Mouse (Mus musculus): ENCODE data around the gene Rtcb. TPM values are rescaled to one million over a fixed set of nuclear protein-coding genes. Genes with fewer than 3 reads are reported as not detected.

Rtcb gene
- polyA plus RNA-seq, 1 experiment, result 131 TPM

DNA sequence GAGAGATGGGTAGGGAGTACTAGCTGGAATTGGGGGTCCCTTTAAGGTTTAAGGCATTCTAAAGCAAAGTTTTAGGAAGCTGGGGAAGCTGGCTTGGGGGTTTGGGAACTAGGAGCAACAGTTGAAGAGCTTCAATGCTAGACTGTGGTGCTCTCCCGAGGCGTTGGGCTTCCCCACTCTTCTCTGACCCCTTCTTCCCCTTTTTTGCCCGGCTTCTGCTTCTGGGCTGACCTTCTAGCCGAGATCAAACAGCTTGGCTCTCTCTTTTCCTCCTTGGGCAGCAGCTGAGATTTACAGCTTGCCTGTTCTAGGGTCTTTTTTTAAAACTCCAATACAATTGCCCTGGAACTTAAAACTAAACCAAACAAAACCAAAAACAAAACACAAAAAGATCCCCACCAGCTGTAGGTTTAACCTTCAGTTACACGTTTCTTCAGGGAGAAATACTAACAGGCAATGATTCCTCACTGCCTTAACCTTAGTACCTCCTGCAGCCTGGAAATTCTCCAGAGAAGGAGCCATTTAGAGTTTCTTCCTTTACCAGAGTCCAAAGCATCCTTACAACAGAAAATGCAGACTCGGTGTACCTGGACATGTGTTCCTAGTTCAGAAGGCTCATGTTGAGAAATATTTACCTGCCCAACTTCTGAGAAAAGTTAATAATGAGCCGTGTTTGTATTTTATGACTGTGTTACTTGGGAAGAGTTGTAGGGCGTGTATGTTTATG lies 12.4 kb upstream of the Rtcb start:
- Histone ChIP-seq H3K4me3 (no peak overlapping the region), H3K4me2 (ENCODE audit: low read depth) (no peak overlapping the region), H3K36me3 (ENCODE audit: control insufficient read depth, insufficient read depth) (no peaks in the 10 kb centered on the region), H3ac (ENCODE audit: control insufficient read depth, insufficient read length) (no peak overlapping the region), H3K79me2 (ENCODE audit: control insufficient read depth, insufficient read depth) (no peaks in the 10 kb centered on the region), H3K27me3 (ENCODE audit: control insufficient read depth, insufficient read depth, insufficient read length) (peaks cover 27% of the 10 kb centered on the region)
- no peak for TF ChIP-seq E2F4 (IDR thresholded peaks at IDR 0.05; ENCODE audit: insufficient read depth)
- TF ChIP-seq TCF12 (IDR thresholded peaks at IDR 0.05; ENCODE audit: insufficient read depth, poor library complexity, severe bottlenecking), result no peak
- TF ChIP-seq POLR2AphosphoS2 (IDR thresholded peaks at IDR 0.05; ENCODE audit: insufficient read length, low read depth), result no peak
- TF ChIP-seq MAX (IDR thresholded peaks at IDR 0.05; ENCODE audit: low read depth), result no peak
- TF ChIP-seq TCF3 (IDR thresholded peaks at IDR 0.05; ENCODE audit: insufficient read length, low read depth), result no peak
- no peak for TF ChIP-seq REST (IDR thresholded peaks at IDR 0.05; ENCODE audit: insufficient read depth, insufficient read length)
- no peak for TF ChIP-seq POLR2A (IDR thresholded peaks at IDR 0.05; ENCODE audit: insufficient read length, low read depth)
- TF ChIP-seq USF1 (IDR thresholded peaks at IDR 0.05; ENCODE audit: low read depth), result no peak
- TF ChIP-seq MYOD1 (IDR thresholded peaks at IDR 0.05; ENCODE audit: control insufficient read depth in 1 of 3, insufficient read length in 2 of 3, low read depth in 2 of 3), result no peak
- no peak for TF ChIP-seq MYOG (IDR thresholded peaks at IDR 0.05; ENCODE audit: control insufficient read depth in 1 of 3, insufficient read depth in 1 of 3, insufficient read length in 2 of 3, low read depth in 2 of 3)
- TF ChIP-seq CEBPB (IDR thresholded peaks at IDR 0.05; ENCODE audit: insufficient read depth, poor library complexity, severe bottlenecking), result no peak
- TF ChIP-seq SRF (IDR thresholded peaks at IDR 0.05; ENCODE audit: control insufficient read depth, insufficient read length, low read depth), result no peak

DNA sequence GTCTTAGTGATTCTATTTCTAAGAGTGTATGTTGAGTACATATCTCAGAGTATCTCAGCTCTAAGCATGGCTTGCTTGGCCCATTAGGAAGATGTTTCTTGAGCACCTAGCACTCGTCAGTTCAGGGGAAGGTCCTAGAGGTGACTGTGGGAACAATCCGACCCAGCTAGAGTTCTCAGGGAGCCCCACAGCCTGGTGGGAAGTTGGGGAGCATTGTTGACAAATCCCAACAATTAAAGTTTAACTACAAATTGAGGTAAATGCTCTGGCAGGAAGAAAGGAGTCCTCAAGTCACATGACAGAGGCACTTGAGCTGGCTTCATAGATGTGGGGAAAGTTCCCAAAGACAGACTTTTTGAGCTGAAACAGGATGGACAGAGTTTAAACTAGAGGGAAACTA lies 11.1 kb upstream of the Rtcb start:
- Histone ChIP-seq H3K36me3 (ENCODE audit: control insufficient read depth, insufficient read depth) (no peaks in the 10 kb centered on the region), H3K4me3 (no peak overlapping the region), H3ac (ENCODE audit: control insufficient read depth, insufficient read length) (no peak overlapping the region), H3K27me3 (ENCODE audit: control insufficient read depth, insufficient read depth, insufficient read length) (peaks cover 36% of the 10 kb centered on the region), H3K79me2 (ENCODE audit: control insufficient read depth, insufficient read depth) (no peaks in the 10 kb centered on the region), H3K4me2 (ENCODE audit: low read depth) (no peak overlapping the region)
- TF ChIP-seq MYOG (IDR thresholded peaks at IDR 0.05; ENCODE audit: control insufficient read depth in 1 of 3, insufficient read depth in 1 of 3, insufficient read length in 2 of 3, low read depth in 2 of 3) (no peak), REST (IDR thresholded peaks at IDR 0.05; ENCODE audit: insufficient read depth, insufficient read length) (no peak), CEBPB (IDR thresholded peaks at IDR 0.05; ENCODE audit: insufficient read depth, poor library complexity, severe bottlenecking) (no peak), POLR2A (IDR thresholded peaks at IDR 0.05; ENCODE audit: insufficient read length, low read depth) (no peak), TCF12 (IDR thresholded peaks at IDR 0.05; ENCODE audit: insufficient read depth, poor library complexity, severe bottlenecking) (no peak), SRF (IDR thresholded peaks at IDR 0.05; ENCODE audit: control insufficient read depth, insufficient read length, low read depth) (no peak), USF1 (IDR thresholded peaks at IDR 0.05; ENCODE audit: low read depth) (no peak), E2F4 (IDR thresholded peaks at IDR 0.05; ENCODE audit: insufficient read depth) (no peak), MYOD1 (IDR thresholded peaks at IDR 0.05; ENCODE audit: control insufficient read depth in 1 of 3, insufficient read length in 2 of 3, low read depth in 2 of 3) (no peak), MAX (IDR thresholded peaks at IDR 0.05; ENCODE audit: low read depth) (no peak)

DNA sequence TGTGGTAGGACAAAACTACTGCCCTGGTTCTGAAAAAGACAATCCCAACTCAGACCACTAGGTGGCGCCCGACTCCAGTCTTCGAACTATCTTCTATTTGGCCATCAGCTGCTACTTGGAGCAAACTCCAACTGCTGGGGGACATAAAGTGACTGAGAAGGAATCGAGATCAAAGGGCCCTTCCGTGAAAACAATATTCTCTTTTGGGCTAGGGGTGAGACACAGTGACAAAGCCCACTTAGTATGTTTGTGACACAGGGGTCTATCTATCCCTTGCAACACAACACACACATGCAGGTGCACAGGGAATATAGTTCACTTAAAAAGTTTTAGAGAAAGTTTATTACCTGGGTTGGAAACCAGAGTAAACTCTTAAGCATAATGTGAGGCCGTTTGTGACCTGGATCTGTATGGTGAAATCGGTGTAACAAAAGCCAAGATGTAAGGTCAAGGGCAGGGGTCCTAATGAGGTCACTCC lies 10.6 kb upstream of the Rtcb start:
- no peaks in the 10 kb centered on the region for H3K36me3 ChIP-seq (ENCODE audit: control insufficient read depth, insufficient read depth)
- TF ChIP-seq POLR2A (IDR thresholded peaks at IDR 0.05; ENCODE audit: insufficient read length, low read depth), result no peak
- peaks cover 36% of the 10 kb centered on the region for H3K27me3 ChIP-seq (ENCODE audit: control insufficient read depth, insufficient read depth, insufficient read length)
- no peaks in the 10 kb centered on the region for H3K79me2 ChIP-seq (ENCODE audit: control insufficient read depth, insufficient read depth)
- no peak overlapping the region for H3K4me2 ChIP-seq (ENCODE audit: low read depth)
- no peak overlapping the region for H3K4me3 ChIP-seq
- no peak overlapping the region for H3ac ChIP-seq (ENCODE audit: control insufficient read depth, insufficient read length)

DNA sequence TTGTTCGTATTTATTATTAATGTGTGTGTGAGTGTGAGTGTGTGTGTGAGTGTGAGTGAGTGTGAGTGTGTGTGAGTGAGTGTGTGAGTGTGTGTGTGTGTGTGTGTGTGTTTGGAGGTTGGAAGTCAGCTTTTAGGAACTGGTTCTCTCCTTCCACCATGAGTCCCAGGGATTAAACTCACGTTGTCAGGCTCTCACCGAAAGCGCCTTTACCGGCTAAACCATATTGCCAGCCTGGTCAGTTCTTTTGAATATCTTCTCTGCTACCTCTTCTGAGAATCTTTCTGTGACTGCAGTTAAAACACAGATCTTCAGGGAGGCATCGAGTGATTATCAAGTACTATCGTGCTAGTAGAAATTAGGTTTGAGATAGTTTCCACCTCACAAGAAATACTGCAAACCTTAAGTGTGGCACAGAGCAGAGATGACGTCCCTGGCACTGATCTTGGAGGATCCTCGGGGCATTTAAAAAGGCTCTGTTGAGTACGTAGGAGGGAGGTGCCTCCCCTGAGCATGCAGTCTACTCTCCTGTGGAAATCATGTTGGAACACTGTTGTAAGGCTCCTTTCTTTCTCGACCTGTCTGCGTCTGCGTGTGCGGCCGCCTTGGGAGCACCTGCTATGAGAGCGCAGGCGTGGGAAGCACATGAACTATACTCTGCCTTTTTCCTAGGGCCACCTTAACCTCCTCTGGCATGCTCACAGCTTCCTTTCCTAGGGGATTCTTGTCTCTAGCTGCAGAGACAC lies 10.0 kb upstream of the Rtcb start:
- no peak overlapping the region for H3ac ChIP-seq (ENCODE audit: control insufficient read depth, insufficient read length)
- no peak overlapping the region for H3K4me2 ChIP-seq (ENCODE audit: low read depth)
- H3K27me3 ChIP-seq (ENCODE audit: control insufficient read depth, insufficient read depth, insufficient read length), result peaks cover 36% of the 10 kb centered on the region
- no peak overlapping the region for H3K4me3 ChIP-seq
- TF ChIP-seq TCF12 (IDR thresholded peaks at IDR 0.05; ENCODE audit: insufficient read depth, poor library complexity, severe bottlenecking) (no peak), USF1 (IDR thresholded peaks at IDR 0.05; ENCODE audit: low read depth) (no peak), SRF (IDR thresholded peaks at IDR 0.05; ENCODE audit: control insufficient read depth, insufficient read length, low read depth) (no peak), TCF3 (IDR thresholded peaks at IDR 0.05; ENCODE audit: insufficient read length, low read depth) (no peak), REST (IDR thresholded peaks at IDR 0.05; ENCODE audit: insufficient read depth, insufficient read length) (no peak), POLR2AphosphoS2 (IDR thresholded peaks at IDR 0.05; ENCODE audit: insufficient read length, low read depth) (no peak), MYOD1 (IDR thresholded peaks at IDR 0.05; ENCODE audit: control insufficient read depth in 1 of 3, insufficient read length in 2 of 3, low read depth in 2 of 3) (no peak), MAX (IDR thresholded peaks at IDR 0.05; ENCODE audit: low read depth) (no peak), E2F4 (IDR thresholded peaks at IDR 0.05; ENCODE audit: insufficient read depth) (no peak), CEBPB (IDR thresholded peaks at IDR 0.05; ENCODE audit: insufficient read depth, poor library complexity, severe bottlenecking) (no peak), MYOG (IDR thresholded peaks at IDR 0.05; ENCODE audit: control insufficient read depth in 1 of 3, insufficient read depth in 1 of 3, insufficient read length in 2 of 3, low read depth in 2 of 3) (no peak)
- no peaks in the 10 kb centered on the region for H3K79me2 ChIP-seq (ENCODE audit: control insufficient read depth, insufficient read depth)
- H3K36me3 ChIP-seq (ENCODE audit: control insufficient read depth, insufficient read depth), result no peaks in the 10 kb centered on the region
